Mouse (Mus musculus) thymus, adult 2 months (tissue): Measurements from ENCODE around the gene Rtl1.

Source experiments
- CTCF ChIP-seq: fragments of 200-500 bp; IDR thresholded peaks from 2 replicates; pipeline ENCODE4 v1.5.1; 2012; ENCODE audit warnings: mild to moderate bottlenecking, control low read depth, low read length, moderate library complexity, borderline replicate concordance; ENCODE audit not compliant: control insufficient read depth, poor library complexity, insufficient read depth; ENCODE audit errors: extremely low read depth
- POLR2A ChIP-seq: fragments of 200-500 bp; IDR thresholded peaks from 2 replicates; pipeline ENCODE4 v1.6.1; 2012; ENCODE audit warnings: mild to moderate bottlenecking, low read length, control low read depth, moderate library complexity; ENCODE audit not compliant: control insufficient read depth, poor library complexity, insufficient read depth; ENCODE audit errors: extremely low read depth

- TF ChIP-seq POLR2A (no peak), CTCF (no peak)
Observed at GRCm38 (mm10) chr12:109539950-109540349, 60.2 kb downstream of the Rtl1 start.
